Mouse (Mus musculus): ENCODE results near the gene Golm1. TPM values are rescaled to one million over a fixed set of nuclear protein-coding genes. Genes with fewer than 3 reads are reported as not detected.
A peak's percentile ranks its signal among the peaks of the same experiment; 100 is the strongest.

Gene Golm1
- polyA plus RNA-seq, 1 experiment from 2014 or later = 31.8 TPM

- H3K4me2 ChIP-seq (replicated peaks; ENCODE audit: low read depth, low read length) = no peak overlapping the region
- ATAC-seq (peak; percentile 70), DNase-seq (ENCODE audit: low spot score) (peak; percentile 48)
- no peak overlapping the region for H3K4me3 ChIP-seq (ENCODE audit: low read depth, low read length)
- 75% methylated on average over 15 of the region's 15 CpGs for WGBS
- no peak overlapping the region for H3K9ac ChIP-seq (replicated peaks; ENCODE audit: low read depth)
- no peaks in the 10 kb centered on the region for H3K27me3 ChIP-seq (replicated peaks; ENCODE audit: insufficient read depth, low read length)
- no peaks in the 10 kb centered on the region for H3K36me3 ChIP-seq (ENCODE audit: insufficient read depth, low read length)
- no peaks in the 10 kb centered on the region for H3K9me3 ChIP-seq (ENCODE audit: low read length)
- H3K4me1 ChIP-seq (ENCODE audit: insufficient read depth, low read depth, low read length) = peaks cover 7% of the 10 kb centered on the region; the same call in 1 of the 2 replicates
- no peak for TF ChIP-seq EP300 (IDR thresholded peaks at IDR 0.05)
- TF ChIP-seq CTCF (IDR thresholded peaks at IDR 0.05) = no peak
- no peak overlapping the region for H3K27ac ChIP-seq (ENCODE audit: low read length)
Measured at GRCm38 (mm10) chr13:59655718-59656315, 19.8 kb downstream of the Golm1 start.

- Histone ChIP-seq H3K27ac (ENCODE audit: low read length) (no peak overlapping the region), H3K4me1 (ENCODE audit: insufficient read depth, low read depth, low read length) (peaks cover 7% of the 10 kb centered on the region; the same call in 1 of the 2 replicates), H3K4me2 (replicated peaks; ENCODE audit: low read depth, low read length) (no peak overlapping the region), H3K9me3 (ENCODE audit: low read length) (no peaks in the 10 kb centered on the region), H3K9ac (replicated peaks; ENCODE audit: low read depth) (no peak overlapping the region), H3K27me3 (replicated peaks; ENCODE audit: insufficient read depth, low read length) (no peaks in the 10 kb centered on the region), H3K36me3 (ENCODE audit: insufficient read depth, low read length) (no peaks in the 10 kb centered on the region), H3K4me3 (ENCODE audit: low read depth, low read length) (no peak overlapping the region)
- ATAC-seq = no peak
- WGBS = 88% methylated on average over 5 of the region's 5 CpGs
- no peak for TF ChIP-seq EP300 (IDR thresholded peaks at IDR 0.05)
- no peak for TF ChIP-seq CTCF (IDR thresholded peaks at IDR 0.05)
- DNase-seq (ENCODE audit: low spot score) = no peak
Measured at GRCm38 (mm10) chr13:59654465-59654864, 21.1 kb downstream of the Golm1 start.

GRCm38 (mm10) chr13:59653136-59653535 is 22.5 kb downstream of the Golm1 start:
- TF ChIP-seq CTCF (IDR thresholded peaks at IDR 0.05) (no peak), EP300 (IDR thresholded peaks at IDR 0.05) (no peak)
- H3K27ac ChIP-seq (ENCODE audit: low read length) = no peak overlapping the region
- H3K9me3 ChIP-seq (ENCODE audit: low read length) = no peaks in the 10 kb centered on the region
- no peaks in the 10 kb centered on the region for H3K36me3 ChIP-seq (ENCODE audit: insufficient read depth, low read length)
- H3K4me1 ChIP-seq (ENCODE audit: insufficient read depth, low read depth, low read length) = peaks cover 7% of the 10 kb centered on the region; the same call in 1 of the 2 replicates
- 87% methylated on average over 3 of the region's 3 CpGs for WGBS
- DNase-seq (ENCODE audit: low spot score) (no peak), ATAC-seq (no peak)
- no peak overlapping the region for H3K9ac ChIP-seq (replicated peaks; ENCODE audit: low read depth)
- no peak overlapping the region for H3K4me2 ChIP-seq (replicated peaks; ENCODE audit: low read depth, low read length)
- no peak overlapping the region for H3K4me3 ChIP-seq (ENCODE audit: low read depth, low read length)
- H3K27me3 ChIP-seq (replicated peaks; ENCODE audit: insufficient read depth, low read length) = no peaks in the 10 kb centered on the region

GRCm38 (mm10) chr13:59652651-59653050 is 23.0 kb downstream of the Golm1 start:
- Histone ChIP-seq H3K4me2 (replicated peaks; ENCODE audit: low read depth, low read length) (no peak overlapping the region), H3K36me3 (ENCODE audit: insufficient read depth, low read length) (no peaks in the 10 kb centered on the region), H3K27ac (ENCODE audit: low read length) (no peak overlapping the region), H3K9me3 (ENCODE audit: low read length) (no peaks in the 10 kb centered on the region), H3K4me3 (ENCODE audit: low read depth, low read length) (no peak overlapping the region), H3K9ac (replicated peaks; ENCODE audit: low read depth) (no peak overlapping the region), H3K27me3 (replicated peaks; ENCODE audit: insufficient read depth, low read length) (no peaks in the 10 kb centered on the region), H3K4me1 (ENCODE audit: insufficient read depth, low read depth, low read length) (peaks cover 7% of the 10 kb centered on the region; the same call in 1 of the 2 replicates)
- TF ChIP-seq EP300 (IDR thresholded peaks at IDR 0.05) (no peak), CTCF (IDR thresholded peaks at IDR 0.05) (no peak)
- no peak for ATAC-seq
- WGBS = 71% methylated on average over 5 of the region's 5 CpGs
- DNase-seq (ENCODE audit: low spot score) = no peak

GRCm38 (mm10) chr13:59649781-59650180 is 25.8 kb downstream of the Golm1 start:
- 76% methylated on average over 5 of the region's 5 CpGs for WGBS

GRCm38 (mm10) chr13:59648598-59648997 is 27.0 kb downstream of the Golm1 start:
- H3K9me3 ChIP-seq (ENCODE audit: low read length) = no peaks in the 10 kb centered on the region
- no peak for TF ChIP-seq CTCF (IDR thresholded peaks at IDR 0.05)
- no peak for TF ChIP-seq EP300 (IDR thresholded peaks at IDR 0.05)
- 82% methylated on average over 6 of the region's 6 CpGs for WGBS
- no peaks in the 10 kb centered on the region for H3K27me3 ChIP-seq (replicated peaks; ENCODE audit: insufficient read depth, low read length)
- H3K9ac ChIP-seq (replicated peaks; ENCODE audit: low read depth) = no peak overlapping the region
- no peaks in the 10 kb centered on the region for H3K4me1 ChIP-seq (ENCODE audit: insufficient read depth, low read depth, low read length)
- H3K4me2 ChIP-seq (replicated peaks; ENCODE audit: low read depth, low read length) = no peak overlapping the region
- no peaks in the 10 kb centered on the region for H3K36me3 ChIP-seq (ENCODE audit: insufficient read depth, low read length)
- no peak overlapping the region for H3K27ac ChIP-seq (ENCODE audit: low read length)
- ATAC-seq (no peak), DNase-seq (ENCODE audit: low spot score) (no peak)
- no peak overlapping the region for H3K4me3 ChIP-seq (ENCODE audit: low read depth, low read length)

More at GRCm38 (mm10) chr13:59649781-59650180, 25.8 kb downstream of the Golm1 start:
- Histone ChIP-seq H3K27me3 (replicated peaks; ENCODE audit: insufficient read depth, low read length) (no peaks in the 10 kb centered on the region), H3K9me3 (ENCODE audit: low read length) (no peaks in the 10 kb centered on the region), H3K4me3 (ENCODE audit: low read depth, low read length) (no peak overlapping the region), H3K9ac (replicated peaks; ENCODE audit: low read depth) (no peak overlapping the region), H3K36me3 (ENCODE audit: insufficient read depth, low read length) (no peaks in the 10 kb centered on the region), H3K27ac (ENCODE audit: low read length) (no peak overlapping the region), H3K4me2 (replicated peaks; ENCODE audit: low read depth, low read length) (no peak overlapping the region), H3K4me1 (ENCODE audit: insufficient read depth, low read depth, low read length) (no peaks in the 10 kb centered on the region; the same call in 1 of the 2 replicates)
- no peak for TF ChIP-seq CTCF (IDR thresholded peaks at IDR 0.05)
- no peak for TF ChIP-seq EP300 (IDR thresholded peaks at IDR 0.05)
- ATAC-seq = no peak
- no peak for DNase-seq (ENCODE audit: low spot score)
